Mouse (Mus musculus) hindbrain, embryonic 14.5 days (tissue): ENCODE results near the gene Wdr1. TPM values are rescaled to one million over a fixed set of nuclear protein-coding genes. Genes with fewer than 3 reads are reported as not detected.

ENCODE experiments used
- ATAC-seq: fragments of 200-750 bp; cut with Nextera tagmentation; 2 replicates; pipeline ENCODE4 v1.8.0; 2017; ENCODE audit warnings: moderate number of reproducible peaks, mild to moderate bottlenecking, moderate TSS enrichment, moderate library complexity; ENCODE audit not compliant: low FRiP score
- DNase-seq: peaks from one replicate; pipeline ENCODE4 v3.0.0-alpha.2; 2015; ENCODE audit warnings: low spot score
- H3K27ac ChIP-seq: fragments of 300-500 bp; sonication (generic); 2 replicates; pipeline ENCODE4 v1.5.1; 2014; ENCODE audit warnings: mild to moderate bottlenecking, moderate library complexity
- H3K27me3 ChIP-seq: fragments of 300-500 bp; sonication (generic); 2 replicates; pipeline ENCODE4 v1.6.1; 2014; ENCODE audit warnings: mild to moderate bottlenecking, low read length, mixed read lengths; ENCODE audit not compliant: control insufficient read depth, insufficient read depth
- H3K36me3 ChIP-seq: fragments of 300-500 bp; sonication (generic); replicated peaks from 2 replicates; pipeline ENCODE4 v1.6.1; 2014; ENCODE audit not compliant: control insufficient read depth, insufficient read depth
- H3K4me1 ChIP-seq: fragments of 300-500 bp; sonication (generic); replicated peaks from 2 replicates; pipeline ENCODE4 v1.6.1; 2014; ENCODE audit warnings: antibody characterized with exemption, low read length, mixed read lengths; ENCODE audit not compliant: control insufficient read depth, insufficient read depth
- H3K4me2 ChIP-seq: fragments of 300-500 bp; sonication (generic); replicated peaks from 2 replicates; pipeline ENCODE4 v1.6.1; 2014; ENCODE audit warnings: mild to moderate bottlenecking, moderate library complexity
- H3K4me3 ChIP-seq: fragments of 300-500 bp; sonication (generic); replicated peaks from 2 replicates; pipeline ENCODE4 v1.5.1; 2014; ENCODE audit warnings: mild to moderate bottlenecking, low read length
- H3K9ac ChIP-seq: fragments of 300-500 bp; sonication (generic); 2 replicates; pipeline ENCODE4 v1.6.1; 2014
- H3K9me3 ChIP-seq: fragments of 300-500 bp; sonication (generic); 2 replicates; pipeline ENCODE4 v1.6.1; 2016; ENCODE audit warnings: low read length; ENCODE audit not compliant: control insufficient read depth
- WGBS: fragments of 180-500 bp; shearing (Covaris S2); extraction: QIAGEN DNeasy Blood & Tissue Kit; methylation state at CpG from one replicate; pipeline ENCODE4 v1.1.7; 2014; 5-methylcytosine and 5-hydroxymethylcytosine counted together
- polyA plus RNA-seq: library from polyadenylated mRNA; unstranded; fragments of >200 nt; fragmentation: Nextera tagmentation; extraction: Ambion mirVana; gene quantifications from 2 replicates; pipeline ENCODE4 v1.2.1, GENCODE M21; 2014

The Wdr1 gene
- polyA plus RNA-seq, 1 experiment from 2014 or later = 183 TPM

- Histone ChIP-seq H3K9ac (no peak overlapping the region), H3K27ac (0 out of 2 replicates have a peak overlapping the region, but pooled peaks have one; percentile 34), H3K4me2 (no peak overlapping the region), H3K36me3 (peaks cover 84% of the 10 kb centered on the region), H3K4me3 (no peak overlapping the region), H3K9me3 (no peaks in the 10 kb centered on the region), H3K27me3 (no peaks in the 10 kb centered on the region), H3K4me1 (no peaks in the 10 kb centered on the region)
- DNase-seq = no peak
- ATAC-seq = no peak
- WGBS = 89% methylated on average over 1 of the region's 1 CpGs
Measured at GRCm38 (mm10) chr5:38550221-38550768, 12.7 kb downstream of the Wdr1 start.

GRCm38 (mm10) chr5:38549461-38549909 lies 13.5 kb downstream of the Wdr1 start:
- ATAC-seq (no peak), DNase-seq (peak; percentile 36)
- no peaks in the 10 kb centered on the region for H3K27me3 ChIP-seq
- H3K36me3 ChIP-seq = peaks cover 84% of the 10 kb centered on the region
- peak overlapping the region; percentile 34; the same call in 1 of the 2 replicates for H3K27ac ChIP-seq
- no peak overlapping the region for H3K4me2 ChIP-seq
- 87% methylated on average over 3 of the region's 3 CpGs for WGBS
- no peaks in the 10 kb centered on the region for H3K4me1 ChIP-seq
- H3K9me3 ChIP-seq = no peaks in the 10 kb centered on the region
- H3K9ac ChIP-seq = no peak overlapping the region
- H3K4me3 ChIP-seq = no peak overlapping the region

GRCm38 (mm10) chr5:38547375-38547774 lies 15.6 kb downstream of the Wdr1 start:
- Histone ChIP-seq H3K27ac (no peak overlapping the region), H3K36me3 (peaks cover 98% of the 10 kb centered on the region), H3K27me3 (no peaks in the 10 kb centered on the region), H3K9me3 (no peaks in the 10 kb centered on the region), H3K4me1 (no peaks in the 10 kb centered on the region), H3K9ac (no peak overlapping the region), H3K4me3 (no peak overlapping the region), H3K4me2 (no peak overlapping the region)
- no peak for DNase-seq
- 55% methylated on average over 6 of the region's 6 CpGs for WGBS
- ATAC-seq = no peak

GRCm38 (mm10) chr5:38544423-38545415 lies 18.3 kb downstream of the Wdr1 start:
- H3K4me2 ChIP-seq = no peak overlapping the region
- no peak overlapping the region for H3K9ac ChIP-seq
- DNase-seq (no peak), ATAC-seq (no peak)
- no peaks in the 10 kb centered on the region for H3K27me3 ChIP-seq
- peaks cover 99% of the 10 kb centered on the region for H3K36me3 ChIP-seq
- WGBS = 82% methylated on average over 5 of the region's 5 CpGs
- no peak overlapping the region for H3K27ac ChIP-seq
- no peaks in the 10 kb centered on the region for H3K9me3 ChIP-seq
- no peaks in the 10 kb centered on the region for H3K4me1 ChIP-seq
- H3K4me3 ChIP-seq = no peak overlapping the region

- H3K27me3 ChIP-seq = no peaks in the 10 kb centered on the region
- H3K27ac ChIP-seq = no peak overlapping the region
- no peak for DNase-seq
- H3K9ac ChIP-seq = no peak overlapping the region
- no peak overlapping the region for H3K4me3 ChIP-seq
- WGBS = 83% methylated on average over 4 of the region's 4 CpGs
- no peaks in the 10 kb centered on the region for H3K4me1 ChIP-seq
- peaks cover 99% of the 10 kb centered on the region for H3K36me3 ChIP-seq
- no peaks in the 10 kb centered on the region for H3K9me3 ChIP-seq
- ATAC-seq = no peak
- no peak overlapping the region for H3K4me2 ChIP-seq
Measured at GRCm38 (mm10) chr5:38543496-38544217, 19.4 kb downstream of the Wdr1 start.

GRCm38 (mm10) chr5:38541728-38542127 lies 21.3 kb downstream of the Wdr1 start:
- H3K27me3 ChIP-seq = no peaks in the 10 kb centered on the region
- no peak overlapping the region for H3K4me2 ChIP-seq
- no peak for DNase-seq
- H3K36me3 ChIP-seq = peaks cover 100% of the 10 kb centered on the region
- WGBS = 90% methylated on average over 3 of the region's 3 CpGs
- no peaks in the 10 kb centered on the region for H3K9me3 ChIP-seq
- H3K4me3 ChIP-seq = no peak overlapping the region
- no peak overlapping the region for H3K9ac ChIP-seq
- no peak for ATAC-seq
- H3K4me1 ChIP-seq = no peaks in the 10 kb centered on the region
- H3K27ac ChIP-seq = no peak overlapping the region

- DNase-seq (no peak), ATAC-seq (no peak)
- no peaks in the 10 kb centered on the region for H3K9me3 ChIP-seq
- H3K9ac ChIP-seq = no peak overlapping the region
- 94% methylated on average over 1 of the region's 1 CpGs for WGBS
- H3K27ac ChIP-seq = no peak overlapping the region
- H3K4me3 ChIP-seq = no peak overlapping the region
- peaks cover 100% of the 10 kb centered on the region for H3K36me3 ChIP-seq
- H3K4me2 ChIP-seq = no peak overlapping the region
- H3K27me3 ChIP-seq = no peaks in the 10 kb centered on the region
- H3K4me1 ChIP-seq = no peaks in the 10 kb centered on the region
Measured at GRCm38 (mm10) chr5:38540898-38541297, 22.1 kb downstream of the Wdr1 start.

- Histone ChIP-seq H3K36me3 (peaks cover 100% of the 10 kb centered on the region), H3K27ac (peak overlapping the region; percentile 26; the same call in 1 of the 2 replicates), H3K4me3 (no peak overlapping the region), H3K27me3 (no peaks in the 10 kb centered on the region), H3K4me1 (no peaks in the 10 kb centered on the region), H3K9me3 (no peaks in the 10 kb centered on the region), H3K9ac (no peak overlapping the region), H3K4me2 (no peak overlapping the region)
- 64% methylated on average over 8 of the region's 8 CpGs for WGBS
- ATAC-seq = peak; percentile 52; the same call in 1 of the 2 replicates
- no peak for DNase-seq
Measured at GRCm38 (mm10) chr5:38538508-38538907, 24.5 kb downstream of the Wdr1 start.

GRCm38 (mm10) chr5:38537845-38538244 lies 25.2 kb downstream of the Wdr1 start:
- peak; percentile 54 for DNase-seq
- Histone ChIP-seq H3K4me1 (no peaks in the 10 kb centered on the region), H3K9me3 (no peaks in the 10 kb centered on the region), H3K4me3 (no peak overlapping the region), H3K4me2 (no peak overlapping the region), H3K9ac (no peak overlapping the region), H3K27me3 (no peaks in the 10 kb centered on the region), H3K36me3 (peaks cover 98% of the 10 kb centered on the region), H3K27ac (peak overlapping the region; percentile 26; the same call in 1 of the 2 replicates)
- WGBS = 86% methylated on average over 4 of the region's 4 CpGs
- no peak for ATAC-seq
